Mouse (Mus musculus): ENCODE measurements around the gene Trafd1. TPM values are rescaled to one million over a fixed set of nuclear protein-coding genes. Genes with fewer than 3 reads are reported as not detected.
A peak's percentile ranks its signal among the peaks of the same experiment; 100 is the strongest.

Gene Trafd1
- polyA plus RNA-seq (2016; fragmentation: Nextera tagmentation; extraction: Ambion mirVana), result 115 and 116 TPM in 2 replicates

- peak within 1 kb of the TSS; percentile 87 for H3K9ac ChIP-seq
- H3K4me3 ChIP-seq, result peak within 1 kb of the TSS; percentile 86
- WGBS, result under 1% methylated on average over 36 of the region's 45 CpGs
- ATAC-seq (ENCODE audit: low FRiP score), result peak; percentile 93
- peaks cover 22% of the 10 kb centered on the region for H3K4me1 ChIP-seq
- H3K27me3 ChIP-seq, result peaks cover 5% of the 10 kb centered on the region; the same call in 1 of the 2 replicates
- peak within 1 kb of the TSS; percentile 75 for H3K4me2 ChIP-seq (replicated peaks)
- H3K9me3 ChIP-seq (replicated peaks), result peaks cover 5% of the 10 kb centered on the region
- H3K36me3 ChIP-seq, result peaks cover 20% of the 10 kb centered on the region
- H3K27ac ChIP-seq, result peak within 1 kb of the TSS; percentile 81
These were observed at the start of gene Trafd1 for GRCm38 (mm10) chr5:121385461-121386119. Gene Trafd1 (minus strand): TSS chr5:121385632.

GRCm38 (mm10) chr5:121428954-121429353 lies 43.5 kb upstream of the Trafd1 start:
- 98% methylated on average over 3 of the region's 3 CpGs for WGBS
- Histone ChIP-seq H3K27ac (no peak overlapping the region), H3K4me2 (replicated peaks) (no peak overlapping the region), H3K4me1 (no peaks in the 10 kb centered on the region), H3K27me3 (no peaks in the 10 kb centered on the region), H3K9ac (no peak overlapping the region), H3K4me3 (no peak overlapping the region), H3K9me3 (replicated peaks) (no peaks in the 10 kb centered on the region), H3K36me3 (peaks cover 99% of the 10 kb centered on the region)
- ATAC-seq (ENCODE audit: low FRiP score), result no peak

- Histone ChIP-seq H3K27ac (no peak overlapping the region), H3K27me3 (no peaks in the 10 kb centered on the region)
- 90% methylated on average over 10 of the region's 10 CpGs for WGBS
These were observed 37.9 kb upstream of the Trafd1 start for GRCm38 (mm10) chr5:121423297-121423696.

GRCm38 (mm10) chr5:121422787-121423186 lies 37.4 kb upstream of the Trafd1 start:
- 95% methylated on average over 6 of the region's 6 CpGs for WGBS
- H3K9ac ChIP-seq, result no peak overlapping the region
- ATAC-seq (ENCODE audit: low FRiP score), result no peak
- H3K4me1 ChIP-seq, result no peaks in the 10 kb centered on the region
- H3K27me3 ChIP-seq, result no peaks in the 10 kb centered on the region
- no peak overlapping the region for H3K4me2 ChIP-seq (replicated peaks)
- H3K36me3 ChIP-seq, result peaks cover 95% of the 10 kb centered on the region
- H3K9me3 ChIP-seq (replicated peaks), result no peaks in the 10 kb centered on the region
- H3K4me3 ChIP-seq, result no peak overlapping the region
- no peak overlapping the region for H3K27ac ChIP-seq

More at GRCm38 (mm10) chr5:121423297-121423696, 37.9 kb upstream of the Trafd1 start:
- Histone ChIP-seq H3K4me1 (no peaks in the 10 kb centered on the region), H3K4me2 (replicated peaks) (no peak overlapping the region), H3K4me3 (no peak overlapping the region), H3K9me3 (replicated peaks) (no peaks in the 10 kb centered on the region), H3K36me3 (peaks cover 95% of the 10 kb centered on the region), H3K9ac (no peak overlapping the region)
- no peak for ATAC-seq (ENCODE audit: low FRiP score)

- Histone ChIP-seq H3K4me2 (replicated peaks) (no peak overlapping the region), H3K27me3 (no peaks in the 10 kb centered on the region), H3K36me3 (peaks cover 95% of the 10 kb centered on the region), H3K4me1 (no peaks in the 10 kb centered on the region), H3K27ac (no peak overlapping the region), H3K9me3 (replicated peaks) (no peaks in the 10 kb centered on the region), H3K9ac (no peak overlapping the region), H3K4me3 (no peak overlapping the region)
- WGBS, result 92% methylated on average over 9 of the region's 9 CpGs
- no peak for ATAC-seq (ENCODE audit: low FRiP score)
These were observed 35.3 kb upstream of the Trafd1 start for GRCm38 (mm10) chr5:121420721-121421120.

- no peak overlapping the region for H3K9ac ChIP-seq
- H3K4me3 ChIP-seq, result no peak overlapping the region
- H3K9me3 ChIP-seq (replicated peaks), result no peaks in the 10 kb centered on the region
- peaks cover 73% of the 10 kb centered on the region for H3K36me3 ChIP-seq
- H3K27me3 ChIP-seq, result no peaks in the 10 kb centered on the region
- no peak overlapping the region for H3K27ac ChIP-seq
- WGBS, result 100% methylated on average over 4 of the region's 4 CpGs
- no peaks in the 10 kb centered on the region for H3K4me1 ChIP-seq
- ATAC-seq (ENCODE audit: low FRiP score), result no peak
- H3K4me2 ChIP-seq (replicated peaks), result no peak overlapping the region
These were observed 25.5 kb upstream of the Trafd1 start for GRCm38 (mm10) chr5:121410975-121411374.

GRCm38 (mm10) chr5:121407856-121408255 lies 22.4 kb upstream of the Trafd1 start:
- Histone ChIP-seq H3K9ac (no peak overlapping the region), H3K4me2 (replicated peaks) (no peak overlapping the region), H3K27me3 (no peaks in the 10 kb centered on the region), H3K27ac (no peak overlapping the region), H3K36me3 (peaks cover 45% of the 10 kb centered on the region), H3K4me1 (no peaks in the 10 kb centered on the region), H3K9me3 (replicated peaks) (no peaks in the 10 kb centered on the region), H3K4me3 (no peak overlapping the region)
- 92% methylated on average over 8 of the region's 8 CpGs for WGBS
- no peak for ATAC-seq (ENCODE audit: low FRiP score)

GRCm38 (mm10) chr5:121400849-121401248 lies 15.4 kb upstream of the Trafd1 start:
- ATAC-seq (ENCODE audit: low FRiP score), result no peak
- Histone ChIP-seq H3K27ac (no peak overlapping the region), H3K4me3 (no peak overlapping the region), H3K27me3 (no peaks in the 10 kb centered on the region), H3K9ac (no peak overlapping the region), H3K36me3 (peaks cover 4% of the 10 kb centered on the region; the same call in 1 of the 2 replicates), H3K4me1 (peaks cover 15% of the 10 kb centered on the region), H3K4me2 (replicated peaks) (no peak overlapping the region), H3K9me3 (replicated peaks) (no peaks in the 10 kb centered on the region)
- 88% methylated on average over 5 of the region's 5 CpGs for WGBS

- no peak overlapping the region for H3K27ac ChIP-seq
- H3K4me3 ChIP-seq, result no peak overlapping the region
- H3K36me3 ChIP-seq, result peaks cover 4% of the 10 kb centered on the region; the same call in 1 of the 2 replicates
- no peaks in the 10 kb centered on the region for H3K27me3 ChIP-seq
- no peak for ATAC-seq (ENCODE audit: low FRiP score)
- H3K9ac ChIP-seq, result no peak overlapping the region
- no peak overlapping the region for H3K4me2 ChIP-seq (replicated peaks)
- H3K9me3 ChIP-seq (replicated peaks), result no peaks in the 10 kb centered on the region
- 73% methylated on average over 5 of the region's 5 CpGs for WGBS
- peaks cover 15% of the 10 kb centered on the region for H3K4me1 ChIP-seq
These were observed 14.6 kb upstream of the Trafd1 start for GRCm38 (mm10) chr5:121400064-121400463.

GRCm38 (mm10) chr5:121399540-121399939 lies 14.1 kb upstream of the Trafd1 start:
- Histone ChIP-seq H3K9me3 (replicated peaks) (no peaks in the 10 kb centered on the region), H3K4me3 (peak overlapping the region; percentile 79; the same call in 1 of the 2 replicates), H3K27me3 (no peaks in the 10 kb centered on the region), H3K9ac (no peak overlapping the region), H3K27ac (no peak overlapping the region), H3K4me1 (peaks cover 15% of the 10 kb centered on the region), H3K36me3 (peaks cover 4% of the 10 kb centered on the region; the same call in 1 of the 2 replicates), H3K4me2 (replicated peaks) (peak overlapping the region; percentile 96; the same call in 1 of the 2 replicates)
- 90% methylated on average over 5 of the region's 5 CpGs for WGBS
- ATAC-seq (ENCODE audit: low FRiP score), result no peak

GRCm38 (mm10) chr5:121398965-121399462 lies 13.6 kb upstream of the Trafd1 start:
- Histone ChIP-seq H3K4me3 (peak overlapping the region; percentile 79), H3K9me3 (replicated peaks) (no peaks in the 10 kb centered on the region), H3K4me1 (peaks cover 15% of the 10 kb centered on the region), H3K4me2 (replicated peaks) (peak overlapping the region; percentile 96), H3K36me3 (peaks cover 4% of the 10 kb centered on the region; the same call in 1 of the 2 replicates), H3K9ac (peak overlapping the region; percentile 88), H3K27ac (no peak overlapping the region), H3K27me3 (no peaks in the 10 kb centered on the region)
- WGBS, result 57% methylated on average over 9 of the region's 9 CpGs
- ATAC-seq (ENCODE audit: low FRiP score), result no peak

- peak overlapping the region; percentile 79 for H3K4me3 ChIP-seq
- H3K4me2 ChIP-seq (replicated peaks), result peak overlapping the region; percentile 96
- H3K4me1 ChIP-seq, result peaks cover 15% of the 10 kb centered on the region
- peak; percentile 81 for ATAC-seq (ENCODE audit: low FRiP score)
- peak overlapping the region; percentile 88 for H3K9ac ChIP-seq
- peaks cover 4% of the 10 kb centered on the region; the same call in 1 of the 2 replicates for H3K36me3 ChIP-seq
- no peaks in the 10 kb centered on the region for H3K9me3 ChIP-seq (replicated peaks)
- no peaks in the 10 kb centered on the region for H3K27me3 ChIP-seq
- under 1% methylated on average over 67 of the region's 67 CpGs for WGBS
- peak overlapping the region; percentile 40 for H3K27ac ChIP-seq
These were observed 12.9 kb upstream of the Trafd1 start for GRCm38 (mm10) chr5:121398146-121398964.

Data from hindbrain, embryonic 12.5 days (tissue).